Mouse (Mus musculus): ENCODE data around the gene Kdm5a. TPM values are rescaled to one million over a fixed set of nuclear protein-coding genes. Genes with fewer than 3 reads are reported as not detected.

The Kdm5a gene
- total and polyA plus RNA-seq, 3 experiments = 20.8 to 35.8 (median 29.3) TPM

DNA sequence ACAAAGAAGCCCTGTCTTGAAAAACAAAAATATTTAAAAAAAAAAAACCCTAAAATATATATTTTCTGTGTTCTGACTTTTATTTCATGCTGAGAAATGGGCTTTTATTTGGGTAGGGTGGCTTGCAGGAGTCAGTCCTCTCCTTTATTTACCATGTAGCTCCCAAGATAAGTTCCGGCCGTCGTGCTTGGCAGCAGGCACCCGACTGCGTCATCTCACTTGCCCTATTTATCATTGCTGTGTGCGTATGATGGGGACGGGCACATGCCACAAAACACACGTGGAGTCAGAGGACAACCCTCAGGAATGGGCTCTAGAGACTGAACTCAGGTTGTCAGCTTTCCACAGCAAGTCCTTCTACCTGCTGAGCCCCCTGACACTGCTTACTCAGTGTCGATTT, 44.8 kb upstream of the Kdm5a start:
- H3K27me3 ChIP-seq (replicated peaks) = no peaks in the 10 kb centered on the region
- no peak overlapping the region for H3K27ac ChIP-seq (ENCODE audit: insufficient read depth, low read depth)
- DNase-seq (ENCODE audit: extremely low read depth) = no peak
- H3K4me2 ChIP-seq (ENCODE audit: insufficient read depth, low read depth, poor library complexity, severe bottlenecking) = no peak overlapping the region
- dilution Hi-C loops (cut with MboI; ENCODE audit: extremely low pct_ligation_motif_present, extremely low pct_unique_long_range_greater_than_20kb, low sequenced_read_pairs) (no loop called here), in situ Hi-C loops (cut with MboI; ENCODE audit: low pct_ligation_motif_present, low pct_unique_long_range_greater_than_20kb, low sequenced_read_pairs) (loop anchor here (25.0 kb wide), 2 partner anchors 532 to 832 kb away; partner anchors contain the start of gene Fbxl14)
- no peak for TF ChIP-seq USF1 (IDR thresholded peaks at IDR 0.05; ENCODE audit: low read depth, low read length)
- no peak for TF ChIP-seq MAZ (IDR thresholded peaks at IDR 0.05; ENCODE audit: low read depth, low read length)
- TF ChIP-seq MEF2A (IDR thresholded peaks at IDR 0.05; ENCODE audit: borderline replicate concordance, low read depth, low read length) = no peak
- TF ChIP-seq RAD21 (IDR thresholded peaks at IDR 0.05; ENCODE audit: low read depth, low read length) = no peak
- no peak for TF ChIP-seq NRF1 (IDR thresholded peaks at IDR 0.05; ENCODE audit: low read depth, low read length)
- no peak for TF ChIP-seq MXI1 (IDR thresholded peaks at IDR 0.05; ENCODE audit: low read depth, low read length)
- TF ChIP-seq ELF1 (IDR thresholded peaks at IDR 0.05; ENCODE audit: low read depth, low read length) = no peak
- no peak for TF ChIP-seq JUN (IDR thresholded peaks at IDR 0.05; ENCODE audit: insufficient read depth, low read depth, low read length)
- TF ChIP-seq CHD1 (IDR thresholded peaks at IDR 0.05; ENCODE audit: low read depth, low read length) = no peak
- TF ChIP-seq TBP (conservative IDR thresholded peaks at IDR 0.05; ENCODE audit: low read depth, low read length) = no peak
- TF ChIP-seq MAX (IDR thresholded peaks at IDR 0.05; ENCODE audit: low read length) = no peak
- TF ChIP-seq E2F4 (IDR thresholded peaks at IDR 0.05; ENCODE audit: insufficient replicate concordance, low read depth, low read length) = no peak
- no peak for TF ChIP-seq NELFE (IDR thresholded peaks at IDR 0.05; ENCODE audit: low read depth, low read length)
- TF ChIP-seq BHLHE40 (IDR thresholded peaks at IDR 0.05; ENCODE audit: low read depth, low read length) = no peak
- no peak for TF ChIP-seq CTCF (conservative IDR thresholded peaks at IDR 0.05 in 1 of 2, IDR thresholded peaks at IDR 0.05 in 1 of 2; ENCODE audit: low read depth in 2 of 2, low read length in 2 of 2)
- TF ChIP-seq ZNF384 (IDR thresholded peaks at IDR 0.05; ENCODE audit: low read depth, low read length) = no peak
- TF ChIP-seq EP300 (IDR thresholded peaks at IDR 0.05; ENCODE audit: low read length) = no peak
- TF ChIP-seq SIN3A (IDR thresholded peaks at IDR 0.05; ENCODE audit: low read length) = no peak
- TF ChIP-seq HCFC1 (IDR thresholded peaks at IDR 0.05; ENCODE audit: low read depth, low read length) = no peak
- no peaks in the 10 kb centered on the region for H3K9me3 ChIP-seq (replicated peaks; ENCODE audit: low read length)
- H3K36me3 ChIP-seq (replicated peaks in 1 of 2; ENCODE audit: control insufficient read depth in 1 of 2, insufficient read depth in 1 of 2, low read length in 1 of 2) = peaks cover 2 to 13% of the 10 kb centered on the region in 2 experiments
- no peak overlapping the region for H3K4me3 ChIP-seq (replicated peaks in 1 of 3; ENCODE audit: low read depth in 2 of 3, low read length in 2 of 3, poor library complexity in 1 of 3)
- H3K9ac ChIP-seq (ENCODE audit: insufficient read depth, low read depth) = no peak overlapping the region
- H3K79me2 ChIP-seq (replicated peaks; ENCODE audit: control insufficient read depth, extremely low read depth, insufficient read depth, poor library complexity, severe bottlenecking) = no peaks in the 10 kb centered on the region
- peaks cover 0 to 5% of the 10 kb centered on the region in 2 experiments; a peak in 1 of 4 replicates for H3K4me1 ChIP-seq (ENCODE audit: control insufficient read depth in 1 of 2, insufficient read depth in 2 of 2)

DNA sequence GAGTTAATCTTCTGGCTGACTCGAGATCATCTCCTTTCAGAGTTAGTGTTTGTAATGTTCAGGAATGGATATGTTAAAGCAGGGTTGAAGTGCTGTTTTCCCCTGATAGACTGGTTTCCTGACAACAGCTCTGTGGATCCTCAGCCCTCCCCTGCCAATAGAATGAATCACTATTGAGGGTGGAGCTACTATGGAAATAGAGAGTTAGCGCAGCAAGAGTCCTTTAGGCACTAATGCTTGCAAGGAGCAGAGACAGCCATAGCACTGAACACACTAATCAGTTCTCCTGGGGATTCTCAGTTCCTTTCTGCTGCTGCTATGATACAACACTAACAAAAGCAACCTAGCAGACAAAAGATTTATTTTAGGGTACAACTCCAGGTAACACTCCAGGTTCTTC, 43.6 kb upstream of the Kdm5a start:
- Histone ChIP-seq H3K9me3 (replicated peaks; ENCODE audit: low read length) (no peaks in the 10 kb centered on the region), H3K79me2 (replicated peaks; ENCODE audit: control insufficient read depth, extremely low read depth, insufficient read depth, poor library complexity, severe bottlenecking) (no peaks in the 10 kb centered on the region), H3K27me3 (replicated peaks) (no peaks in the 10 kb centered on the region), H3K27ac (ENCODE audit: insufficient read depth, low read depth) (no peak overlapping the region), H3K36me3 (replicated peaks in 1 of 2; ENCODE audit: control insufficient read depth in 1 of 2, insufficient read depth in 1 of 2, low read length in 1 of 2) (peaks cover 12 to 25% of the 10 kb centered on the region in 2 experiments), H3K4me1 (ENCODE audit: control insufficient read depth in 1 of 2, insufficient read depth in 2 of 2) (peaks cover 0 to 5% of the 10 kb centered on the region in 2 experiments; a peak in 1 of 4 replicates), H3K4me3 (replicated peaks in 1 of 3; ENCODE audit: low read depth in 2 of 3, low read length in 2 of 3, poor library complexity in 1 of 3) (no peak overlapping the region), H3K9ac (ENCODE audit: insufficient read depth, low read depth) (no peak overlapping the region), H3K4me2 (ENCODE audit: insufficient read depth, low read depth, poor library complexity, severe bottlenecking) (no peak overlapping the region)
- no peak for TF ChIP-seq NRF1 (IDR thresholded peaks at IDR 0.05; ENCODE audit: low read depth, low read length)
- no peak for TF ChIP-seq BHLHE40 (IDR thresholded peaks at IDR 0.05; ENCODE audit: low read depth, low read length)
- TF ChIP-seq JUN (IDR thresholded peaks at IDR 0.05; ENCODE audit: insufficient read depth, low read depth, low read length) = no peak
- TF ChIP-seq ETS1 (conservative IDR thresholded peaks at IDR 0.05; ENCODE audit: low read depth, low read length) = no peak
- TF ChIP-seq IRF4 (IDR thresholded peaks at IDR 0.05; ENCODE audit: low read depth, low read length) = no peak
- TF ChIP-seq MXI1 (IDR thresholded peaks at IDR 0.05; ENCODE audit: low read depth, low read length) = no peak
- TF ChIP-seq USF1 (IDR thresholded peaks at IDR 0.05; ENCODE audit: low read depth, low read length) = no peak
- TF ChIP-seq KAT2A (IDR thresholded peaks at IDR 0.05; ENCODE audit: insufficient replicate concordance, low read length) = no peak
- TF ChIP-seq CHD2 (IDR thresholded peaks at IDR 0.05; ENCODE audit: low read length) = no peak
- no peak for TF ChIP-seq E2F4 (IDR thresholded peaks at IDR 0.05; ENCODE audit: insufficient replicate concordance, low read depth, low read length)
- no peak for TF ChIP-seq ZNF384 (IDR thresholded peaks at IDR 0.05; ENCODE audit: low read depth, low read length)
- TF ChIP-seq CTCF (conservative IDR thresholded peaks at IDR 0.05 in 1 of 2, IDR thresholded peaks at IDR 0.05 in 1 of 2; ENCODE audit: low read depth in 2 of 2, low read length in 2 of 2) = no peak
- TF ChIP-seq MAFK (IDR thresholded peaks at IDR 0.05; ENCODE audit: insufficient replicate concordance, low read length) = no peak
- DNase-seq (ENCODE audit: extremely low read depth) = no peak
- dilution Hi-C loops (cut with MboI; ENCODE audit: extremely low pct_ligation_motif_present, extremely low pct_unique_long_range_greater_than_20kb, low sequenced_read_pairs) (no loop called here), in situ Hi-C loops (cut with MboI; ENCODE audit: low pct_ligation_motif_present, low pct_unique_long_range_greater_than_20kb, low sequenced_read_pairs) (loop anchor here (25.0 kb wide), 2 partner anchors 533 to 833 kb away; partner anchors contain the start of gene Fbxl14)
